Mouse (Mus musculus) thymus, adult 2 months (tissue): ENCODE results near the gene Dhtkd1.

Experiments
- CTCF ChIP-seq: fragments of 200-500 bp; IDR thresholded peaks from 2 replicates; pipeline ENCODE4 v1.5.1; 2012; ENCODE audit warnings: mild to moderate bottlenecking, control low read depth, low read length, moderate library complexity, borderline replicate concordance; ENCODE audit not compliant: control insufficient read depth, poor library complexity, insufficient read depth; ENCODE audit errors: extremely low read depth
- POLR2A ChIP-seq: fragments of 200-500 bp; IDR thresholded peaks from 2 replicates; pipeline ENCODE4 v1.6.1; 2012; ENCODE audit warnings: mild to moderate bottlenecking, low read length, control low read depth, moderate library complexity; ENCODE audit not compliant: control insufficient read depth, poor library complexity, insufficient read depth; ENCODE audit errors: extremely low read depth

DNA sequence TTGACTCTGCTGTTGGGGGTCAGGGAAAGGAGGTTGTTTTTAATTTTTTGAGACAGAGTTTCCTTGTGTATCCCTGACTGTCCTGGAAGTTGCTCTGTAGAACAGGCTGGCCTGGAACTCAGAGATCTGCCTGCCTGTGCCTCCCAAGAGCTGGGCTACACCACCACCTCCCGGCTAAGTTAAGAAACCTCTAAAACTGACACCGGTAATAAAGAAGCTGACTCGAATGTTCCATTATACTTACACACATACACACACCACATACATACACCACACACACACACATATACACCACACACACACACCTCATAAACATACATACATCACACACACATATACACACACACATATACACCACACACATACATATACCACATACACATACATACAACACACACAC is 7.7 kb downstream of the Dhtkd1 start:
- TF ChIP-seq CTCF (no peak), POLR2A (no peak)
